Mouse (Mus musculus): ENCODE data around the gene H2-Oa.

H2-Oa gene

DNA sequence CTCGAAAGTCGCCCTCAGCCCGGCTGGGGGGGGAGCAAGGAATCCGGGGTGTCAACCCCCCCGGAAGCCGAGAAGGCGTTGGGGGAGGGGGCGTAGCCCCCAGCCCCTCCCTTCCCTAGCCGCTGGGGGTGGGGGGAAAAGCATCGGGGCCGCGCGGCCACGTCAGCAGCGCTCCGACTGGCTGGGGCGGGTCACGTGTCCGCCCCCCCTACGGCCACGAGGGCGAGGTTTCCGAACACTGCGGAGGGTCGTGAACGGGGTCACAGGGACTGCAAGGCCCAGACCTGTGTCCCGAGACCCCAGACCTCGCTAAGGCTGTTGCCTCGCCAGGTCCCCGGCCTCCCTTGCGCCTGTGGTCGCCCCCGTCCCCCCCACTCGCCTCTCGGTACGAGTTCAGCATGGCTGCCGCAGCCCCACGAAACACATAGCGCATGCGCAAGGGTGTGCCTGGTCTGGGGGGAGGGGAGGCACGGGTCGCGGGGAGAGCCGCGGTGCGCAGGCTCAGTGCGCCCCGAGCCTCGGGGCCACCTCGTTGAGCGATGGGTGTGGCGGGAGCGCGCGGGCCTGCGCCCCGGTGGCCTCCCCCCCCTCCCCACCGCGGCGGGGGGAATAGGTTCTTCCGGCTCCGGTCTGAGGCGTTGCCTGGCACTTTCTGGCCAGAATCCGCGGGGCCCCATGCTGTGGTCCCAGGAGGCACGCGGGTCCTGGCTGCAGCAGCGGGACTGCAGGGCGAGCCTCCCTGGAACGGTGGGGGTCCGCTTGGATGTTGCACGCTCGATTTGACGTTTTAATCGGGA is 30.2 kb downstream of the H2-Oa start, which contains the start of gene Brd2:
TSS of gene Brd2 (minus strand) at position 447 of the 797 bp plus-strand sequence.
- peak; percentile 97 for DNase-seq (ENCODE audit: low read depth)

DNA sequence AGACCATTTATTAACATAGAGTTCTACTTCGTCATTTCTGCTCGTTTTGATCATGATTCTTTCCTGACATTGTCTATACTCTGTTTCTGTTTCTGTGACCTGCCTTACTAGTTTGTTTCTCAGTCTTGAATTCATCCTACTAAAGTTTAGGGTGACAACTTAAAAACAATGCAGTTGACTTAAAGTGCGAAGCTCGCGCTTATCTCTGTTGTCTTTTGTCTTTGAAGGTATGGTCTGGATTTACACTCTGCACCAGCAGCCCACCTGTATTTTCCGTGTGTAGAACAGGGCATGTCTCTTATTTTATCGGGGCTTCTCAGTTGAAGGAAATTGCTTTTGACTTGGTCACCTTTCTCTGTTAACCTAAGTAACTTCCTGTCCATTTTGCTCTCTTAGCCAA is 31.0 kb downstream of the H2-Oa start:
- DNase-seq (ENCODE audit: low read depth) = no peak

DNA sequence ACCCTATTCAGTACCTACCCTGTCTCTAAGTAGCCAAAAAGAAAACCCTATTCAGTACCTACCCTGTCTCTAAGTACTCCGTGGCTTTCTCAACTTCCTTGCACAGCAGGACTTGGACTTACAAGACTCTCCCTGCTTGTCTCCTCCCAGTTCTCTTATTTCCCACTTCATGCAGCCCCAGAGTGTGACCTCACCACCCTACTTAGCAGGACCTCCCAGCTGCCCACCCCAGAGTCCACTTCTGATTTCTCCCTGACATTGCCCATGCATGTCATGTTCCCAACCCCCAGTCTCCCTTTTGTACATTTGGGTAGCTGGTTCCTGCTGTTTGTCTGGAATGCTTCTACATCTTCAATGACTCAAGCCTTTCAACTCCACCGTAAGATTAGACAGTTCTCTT is 31.4 kb downstream of the H2-Oa start:
- DNase-seq (ENCODE audit: low read depth) = peak; percentile 81

DNA sequence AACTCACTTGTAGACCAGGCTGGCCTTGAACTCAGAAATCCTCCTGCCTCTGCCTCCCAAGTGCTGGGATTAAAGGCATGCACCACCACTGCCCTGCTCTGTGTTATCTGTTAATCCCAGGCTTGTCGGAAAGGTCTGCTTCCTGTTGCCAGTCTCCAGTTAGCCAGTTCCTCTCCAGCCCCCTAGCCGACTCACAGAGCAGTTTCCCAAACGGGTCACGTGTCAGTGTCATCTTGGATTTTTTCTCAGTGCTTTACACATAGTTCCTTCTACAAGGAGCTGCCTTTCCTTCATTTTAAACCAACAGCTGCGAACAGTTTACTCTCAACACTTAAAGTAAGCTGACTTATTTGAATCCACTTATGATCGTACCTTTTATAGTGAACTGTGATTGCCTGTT is 32.5 kb downstream of the H2-Oa start:
- peak; percentile 92 for DNase-seq (ENCODE audit: low read depth)

DNA sequence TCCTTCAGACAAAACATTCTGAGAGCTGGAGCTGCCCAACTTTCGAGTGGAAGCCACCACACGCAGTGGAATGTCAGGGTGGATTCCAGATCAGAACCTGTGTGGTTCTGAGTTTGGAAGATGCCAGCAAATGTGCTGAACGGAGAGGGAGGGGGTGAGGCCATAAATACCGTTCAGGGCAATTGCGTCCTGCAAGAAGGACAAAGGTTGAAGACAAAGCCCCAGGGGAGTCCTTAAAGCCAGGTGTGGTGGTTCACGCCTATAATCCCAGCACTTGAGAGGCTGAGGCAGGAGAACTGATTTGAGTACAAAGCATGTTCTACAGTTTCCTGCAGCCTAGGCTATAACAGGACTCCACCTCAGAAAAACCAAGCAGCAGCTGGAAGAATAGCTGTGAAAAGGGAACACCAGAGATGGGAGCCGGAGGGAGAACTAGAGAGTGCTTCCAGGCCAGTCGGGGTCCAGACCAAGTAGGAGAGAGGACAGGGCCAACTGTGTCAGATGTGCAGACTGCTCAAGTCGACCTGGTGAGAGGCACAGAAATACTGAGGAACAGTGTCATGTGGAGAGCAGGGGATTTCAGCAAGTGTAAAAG is 34.8 kb downstream of the H2-Oa start:
- no peak for DNase-seq (ENCODE audit: low read depth)

DNA sequence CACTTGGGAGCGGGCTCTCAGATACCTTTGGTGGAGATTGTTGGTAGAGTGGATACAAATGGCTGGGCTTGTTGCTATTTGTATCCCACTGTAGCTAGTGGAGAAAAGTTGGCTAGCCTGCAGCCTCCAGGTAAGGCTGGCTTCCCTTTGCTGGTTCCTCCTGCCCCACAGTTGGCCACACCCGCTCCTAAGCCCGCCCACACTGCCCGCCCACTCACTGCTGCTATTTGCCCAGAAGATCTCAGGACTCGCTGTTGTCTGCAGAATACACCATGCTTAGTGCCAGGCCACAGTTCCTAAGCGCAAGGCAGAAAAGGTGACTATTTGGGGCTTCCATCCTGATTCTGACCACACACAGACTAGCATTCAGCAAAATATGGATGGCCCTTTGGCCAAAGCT is 35.3 kb downstream of the H2-Oa start:
- DNase-seq (ENCODE audit: low read depth) = peak; percentile 48

DNA sequence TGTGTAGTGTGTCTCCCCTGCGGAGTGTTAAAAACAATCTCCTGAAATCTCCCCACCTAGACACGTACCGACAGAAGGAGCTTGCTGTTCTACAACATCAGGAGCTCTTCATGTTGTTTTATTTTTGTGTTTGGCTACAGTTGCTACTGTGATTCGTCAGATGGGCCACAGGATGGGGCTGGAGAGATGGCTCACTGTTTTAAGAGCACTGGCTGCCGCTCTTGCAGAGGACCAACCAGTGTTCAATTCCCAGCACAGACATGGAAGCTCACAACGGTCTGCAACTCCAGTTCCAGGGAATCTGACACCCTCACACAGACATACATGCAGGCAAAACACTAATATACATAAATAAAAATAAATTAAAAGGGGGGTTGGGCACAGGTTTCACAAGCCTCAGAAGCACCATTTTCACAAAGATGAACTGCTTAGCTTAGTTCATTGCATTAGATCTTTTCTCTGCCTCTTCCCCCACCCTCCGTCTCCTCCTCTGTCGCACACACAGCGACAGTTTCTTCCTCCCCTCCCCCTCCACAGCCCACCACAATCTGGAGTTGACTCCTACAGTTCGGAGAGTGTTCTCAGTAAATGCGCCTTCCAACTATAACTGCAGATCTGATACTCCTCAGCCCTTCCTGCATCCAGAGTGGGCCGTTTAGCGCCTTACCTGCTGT is 36.3 kb downstream of the H2-Oa start:
- DNase-seq (ENCODE audit: low read depth) = no peak

DNA sequence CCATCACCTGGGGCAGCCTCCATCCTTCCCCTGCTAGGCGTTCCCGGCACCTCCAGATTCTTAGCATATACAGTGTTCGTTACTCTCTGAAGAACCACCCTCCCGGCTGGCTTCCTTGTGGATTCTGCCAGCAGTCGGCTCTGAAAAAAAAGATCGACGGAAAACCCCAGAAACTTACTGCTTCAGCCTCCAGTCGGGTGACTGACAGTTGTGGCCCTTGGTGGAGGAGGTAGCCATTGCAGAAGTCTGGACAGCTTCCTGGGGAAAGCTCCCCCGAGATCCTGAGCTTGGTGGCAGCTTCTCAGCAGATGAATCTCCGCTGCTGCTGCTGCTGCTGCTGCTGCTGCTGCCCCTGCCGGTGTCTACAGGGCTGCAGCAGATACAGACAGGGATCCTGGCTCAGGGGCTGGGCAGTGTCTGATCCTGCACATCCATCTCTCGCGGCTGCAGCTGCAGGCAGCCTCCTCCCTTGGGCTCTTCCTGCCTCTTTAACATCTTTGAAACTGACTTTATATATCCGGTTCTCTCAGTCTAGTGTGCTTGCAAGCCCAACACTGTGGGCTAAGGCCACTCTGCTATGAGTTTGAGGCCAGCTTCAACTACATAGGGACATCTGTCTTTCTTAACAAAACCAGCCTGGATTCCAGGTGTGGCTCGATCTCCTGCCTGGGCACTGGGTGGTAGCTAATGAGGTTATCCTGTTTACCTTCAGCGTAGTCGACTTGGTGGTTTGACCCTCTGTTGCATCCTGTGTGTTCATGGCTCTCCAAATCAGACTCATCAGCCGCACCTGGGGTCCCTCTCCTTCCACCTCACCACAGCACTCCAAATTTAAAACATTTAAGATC is 37.0 kb downstream of the H2-Oa start:
- DNase-seq (ENCODE audit: low read depth) = no peak

DNA sequence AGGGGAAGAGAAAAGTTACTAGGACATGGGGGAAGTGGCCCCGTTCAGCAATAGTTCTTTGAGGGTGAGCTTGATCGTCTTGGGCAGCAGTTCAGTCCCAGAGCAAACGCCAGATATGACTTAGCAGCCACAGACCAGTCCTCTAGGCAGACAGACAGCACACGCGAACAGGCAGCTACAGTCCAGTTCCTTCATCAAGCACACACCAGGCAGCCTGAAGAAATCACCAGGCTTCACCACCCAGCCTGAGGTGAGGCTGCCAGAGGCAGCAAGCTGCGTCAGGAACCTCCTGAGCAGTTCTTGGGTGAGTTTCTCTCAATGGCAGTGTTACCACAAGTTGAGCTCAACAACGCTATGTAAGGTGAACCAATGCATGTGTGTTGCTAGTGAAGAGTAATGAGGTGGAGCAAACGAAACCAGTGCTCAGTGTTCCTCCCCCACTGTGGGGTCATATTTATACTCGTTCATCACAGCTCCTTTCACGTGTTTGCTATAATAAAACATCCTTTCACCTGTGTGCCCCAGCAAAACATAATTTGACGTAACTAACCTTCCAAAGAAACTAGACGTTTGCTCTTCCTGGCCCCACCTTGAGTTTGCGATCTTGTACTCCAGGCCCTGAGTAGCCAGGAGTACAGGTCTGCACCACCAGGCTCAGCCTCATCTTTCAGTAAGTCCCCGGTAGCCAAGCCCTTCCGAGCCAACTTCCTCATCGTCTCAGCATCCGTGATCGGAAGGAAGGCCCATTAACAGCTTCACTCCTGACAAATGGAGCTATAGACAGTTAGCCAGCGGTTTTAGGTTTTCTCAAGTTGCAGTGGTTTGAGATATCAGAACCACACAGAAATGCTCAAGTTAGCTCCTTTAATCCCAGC is 38.2 kb downstream of the H2-Oa start:
- DNase-seq (ENCODE audit: low read depth) = no peak

DNA sequence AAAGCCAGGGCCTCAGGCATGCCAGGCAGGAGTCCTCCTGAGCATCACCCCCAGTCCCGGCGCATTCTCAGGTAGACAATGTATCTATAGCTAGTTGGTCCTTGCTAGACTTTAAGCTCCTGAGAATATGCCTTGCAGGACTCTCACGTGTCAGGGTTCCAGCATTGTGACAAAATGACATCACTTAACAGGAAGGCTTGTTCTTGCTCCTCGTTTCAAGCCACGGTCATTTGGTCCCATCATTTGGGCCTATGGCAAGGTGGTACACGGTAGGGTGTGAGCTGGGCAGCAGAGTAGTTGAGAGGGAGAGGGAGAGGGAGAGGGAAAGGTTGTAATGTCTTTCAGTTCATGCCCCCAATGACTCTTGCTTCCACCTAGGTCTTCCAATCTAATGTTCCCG is 39.8 kb downstream of the H2-Oa start:
- DNase-seq (ENCODE audit: low read depth) = no peak

DNA sequence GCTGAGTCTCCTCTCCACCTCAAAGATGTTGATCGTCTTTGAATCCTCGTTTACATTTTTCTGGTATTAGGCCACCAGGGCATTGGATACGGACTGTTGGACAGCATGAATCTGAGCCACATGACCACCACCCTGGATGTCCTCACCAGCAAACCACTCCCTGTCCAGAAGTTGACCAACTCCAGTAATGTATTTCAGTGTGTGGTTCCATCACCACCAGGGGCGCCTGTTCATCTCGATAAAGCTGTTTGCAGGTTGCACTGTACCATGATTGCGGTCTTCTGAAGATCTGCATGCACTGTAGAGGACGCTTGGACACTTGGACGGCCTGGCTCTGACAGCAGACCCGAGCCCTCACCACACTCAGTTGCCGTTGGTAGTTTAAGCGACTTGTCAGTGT is 41.1 kb downstream of the H2-Oa start:
- peak; percentile 62 for DNase-seq (ENCODE audit: low read depth)

DNA sequence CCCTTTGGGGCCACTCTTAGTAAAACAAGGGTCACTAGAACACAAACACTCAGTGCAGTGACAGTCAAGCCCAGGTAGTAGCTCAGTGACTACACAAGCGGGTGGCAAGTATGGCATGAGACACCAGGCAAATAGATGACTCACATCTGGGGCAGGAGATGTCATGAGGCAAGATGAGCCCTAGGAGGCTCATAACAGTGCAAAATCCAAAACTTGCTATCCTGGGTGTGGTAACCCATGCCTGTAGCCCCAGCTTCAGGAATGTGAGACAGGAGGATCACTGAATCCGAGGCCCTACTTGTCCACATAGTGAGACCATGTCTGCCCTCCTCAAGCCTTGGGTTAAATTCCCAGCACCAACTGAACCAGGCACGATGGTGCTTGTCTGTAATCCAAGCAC is 42.3 kb downstream of the H2-Oa start:
- peak; percentile 62 for DNase-seq (ENCODE audit: low read depth)

DNA sequence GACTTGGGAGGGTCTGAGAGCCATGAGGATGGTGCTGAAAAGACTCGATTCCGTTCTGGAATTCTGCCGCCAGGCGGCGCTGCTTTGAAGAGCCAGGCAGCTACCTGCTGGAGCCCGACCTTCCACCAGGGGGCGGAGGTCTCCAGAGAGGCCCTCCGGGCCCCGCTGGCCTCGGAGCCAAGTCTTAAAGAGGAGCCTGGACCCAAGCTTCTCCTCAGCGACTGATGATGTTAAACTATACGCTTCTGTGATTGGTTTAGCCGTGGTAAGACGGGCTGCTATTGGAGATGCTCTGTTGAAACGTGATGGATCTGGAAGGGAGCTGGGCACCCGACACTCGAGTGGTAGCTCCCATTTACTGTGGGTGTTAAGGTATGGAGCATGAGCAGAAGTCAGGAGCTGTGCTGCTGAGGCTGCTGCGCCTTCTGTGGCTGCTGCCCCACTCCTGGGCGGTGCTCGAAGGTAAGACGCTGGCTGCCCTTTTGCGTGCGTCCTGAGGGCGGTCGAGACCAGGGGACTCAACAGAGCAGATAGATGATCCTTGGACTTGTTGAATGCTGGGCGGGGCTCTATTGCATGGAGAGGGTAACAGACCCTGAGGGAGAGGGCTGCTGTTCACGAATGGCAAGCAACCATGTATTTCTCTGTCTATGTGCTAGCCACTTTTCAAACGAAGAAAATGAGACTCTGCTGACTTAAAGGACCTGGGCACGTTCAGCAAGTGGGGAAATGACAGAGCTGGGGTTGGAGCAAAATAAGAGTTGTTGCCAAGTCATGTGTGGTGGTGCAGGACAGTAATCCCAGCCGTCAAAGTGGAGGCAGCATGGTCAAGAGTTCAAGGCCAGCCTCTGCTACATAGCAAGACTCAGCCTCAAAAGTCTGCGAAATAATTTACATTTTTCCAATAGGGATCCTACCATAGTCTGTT is 43.4 kb downstream of the H2-Oa start:
- peak; percentile 100 for DNase-seq (ENCODE audit: low read depth)

DNA sequence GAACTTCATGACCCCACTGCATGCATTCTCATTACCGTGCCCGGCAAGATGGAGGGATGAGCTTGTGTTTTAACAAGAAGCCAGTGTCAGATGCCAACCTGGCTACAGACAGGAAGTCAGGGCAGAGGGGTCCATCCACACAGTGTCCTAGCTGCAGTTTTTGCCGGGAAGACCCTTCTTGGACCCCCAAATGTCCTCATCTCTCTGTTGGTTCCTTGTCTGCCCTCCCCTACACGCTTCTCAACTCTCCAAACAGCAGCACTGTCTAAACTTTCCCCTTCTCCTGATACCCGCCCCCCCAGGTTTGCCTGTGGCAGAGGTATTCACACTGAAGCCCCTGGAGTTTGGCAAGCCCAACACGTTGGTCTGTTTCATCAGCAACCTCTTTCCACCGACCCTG is 45.5 kb downstream of the H2-Oa start:
- no peak for DNase-seq (ENCODE audit: low read depth)

DNA sequence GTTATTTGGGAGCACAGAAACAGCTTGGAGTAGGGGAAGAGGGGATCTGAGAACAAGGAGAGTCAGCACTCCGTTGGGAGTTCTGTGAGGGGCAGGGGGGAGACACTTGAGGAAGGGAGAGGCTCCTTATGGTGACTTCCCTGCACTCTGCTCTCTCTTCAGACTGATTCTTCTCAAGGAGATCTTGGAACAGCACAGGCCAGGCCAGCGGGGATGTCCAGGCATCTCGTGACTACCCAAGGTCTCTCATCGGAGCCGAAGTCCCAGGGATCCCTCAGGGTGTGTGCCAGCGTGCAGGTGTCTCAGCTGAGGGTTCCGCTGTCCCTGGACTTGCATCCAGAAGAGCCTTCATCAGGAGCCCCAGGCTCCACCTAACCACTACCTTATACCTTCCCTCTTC is 46.5 kb downstream of the H2-Oa start:
- DNase-seq (ENCODE audit: low read depth) = no peak

DNA sequence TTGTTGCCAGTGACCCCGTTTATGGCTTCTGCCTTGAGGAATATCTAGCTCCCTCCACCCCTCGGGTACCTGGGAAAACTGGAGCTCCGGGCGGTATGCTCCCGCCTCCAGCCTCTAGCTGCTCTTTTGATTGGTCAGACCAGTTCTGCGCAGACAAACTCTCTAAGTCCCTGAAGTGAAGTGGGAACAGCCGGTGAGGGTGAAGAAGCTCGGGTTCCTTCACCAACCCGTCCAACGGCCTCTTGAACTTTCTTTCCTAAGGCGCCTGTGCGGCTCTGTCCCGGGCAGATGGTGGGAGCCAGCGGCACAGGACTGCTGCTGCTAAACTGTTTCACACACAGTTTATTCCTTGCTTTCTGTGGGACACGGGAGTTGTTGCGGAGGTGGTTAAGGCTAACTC is 47.3 kb downstream of the H2-Oa start:
- DNase-seq (ENCODE audit: low read depth) = no peak

DNA sequence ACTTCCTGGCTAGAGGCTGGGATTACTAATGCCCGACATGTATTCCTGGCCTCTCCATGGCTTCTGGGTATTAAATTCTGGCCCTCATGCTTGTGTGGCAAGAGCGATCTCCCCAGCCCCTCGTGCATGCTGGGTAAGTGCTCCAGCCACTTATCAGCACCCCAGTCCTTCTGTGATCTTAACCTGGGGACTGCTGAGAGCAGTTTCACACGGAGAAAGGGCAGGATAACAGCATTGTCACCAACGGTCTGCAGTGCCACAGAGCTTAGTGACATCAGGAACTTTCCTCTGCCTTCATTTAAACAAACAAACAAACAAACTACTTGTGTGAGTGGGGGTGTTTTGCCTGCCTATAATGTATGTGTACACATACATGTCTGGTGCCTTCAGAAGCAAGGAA is 48.1 kb downstream of the H2-Oa start:
- DNase-seq (ENCODE audit: low read depth) = no peak

DNA sequence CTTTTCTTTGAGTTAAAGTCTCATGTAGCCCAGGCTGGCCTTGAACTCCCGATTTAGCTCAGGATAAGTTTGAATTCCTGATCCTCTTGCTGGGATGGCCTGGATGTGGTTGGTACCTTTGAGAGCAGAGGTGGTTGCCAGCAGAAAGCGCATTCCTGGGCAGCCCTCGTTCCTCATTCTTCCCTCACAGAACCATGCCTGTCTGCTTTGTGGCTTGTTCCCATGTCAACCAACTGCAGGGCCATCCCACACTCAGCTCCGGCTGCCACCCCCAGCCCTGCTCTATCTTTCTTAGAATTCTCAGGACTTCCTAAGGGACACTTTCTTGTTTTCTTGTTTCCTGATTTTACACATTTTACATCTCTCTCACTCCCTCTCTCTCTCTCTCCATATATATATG is 49.3 kb downstream of the H2-Oa start:
- no peak for DNase-seq (ENCODE audit: low read depth)

DNA sequence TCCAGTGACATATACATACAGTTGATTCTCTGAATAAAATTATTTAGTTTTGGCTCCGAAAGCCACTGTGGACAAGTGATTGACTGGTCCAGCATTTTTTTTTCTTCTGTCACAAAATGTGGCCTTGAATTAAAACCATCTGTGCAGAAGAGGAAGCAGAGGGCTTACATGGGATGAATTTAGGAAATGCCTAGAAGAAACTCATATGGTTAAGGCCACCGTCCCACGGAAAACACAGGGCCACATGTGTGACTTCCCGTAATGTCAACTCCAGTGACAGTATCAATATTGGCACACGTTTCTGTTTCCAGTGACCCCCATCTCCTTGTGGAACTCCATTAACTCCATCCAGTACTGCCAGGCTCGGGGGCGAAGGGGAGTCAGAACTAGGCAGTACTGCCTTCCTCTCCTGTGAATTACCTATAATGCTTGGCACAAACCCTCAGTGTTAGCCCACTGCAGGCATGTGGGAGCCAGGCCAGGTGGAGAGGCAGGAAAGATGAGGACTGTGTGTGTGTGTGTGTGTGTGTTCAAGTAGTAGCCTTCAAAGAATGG is 50.4 kb downstream of the H2-Oa start:
- DNase-seq (ENCODE audit: low read depth) = peak; percentile 55

DNA sequence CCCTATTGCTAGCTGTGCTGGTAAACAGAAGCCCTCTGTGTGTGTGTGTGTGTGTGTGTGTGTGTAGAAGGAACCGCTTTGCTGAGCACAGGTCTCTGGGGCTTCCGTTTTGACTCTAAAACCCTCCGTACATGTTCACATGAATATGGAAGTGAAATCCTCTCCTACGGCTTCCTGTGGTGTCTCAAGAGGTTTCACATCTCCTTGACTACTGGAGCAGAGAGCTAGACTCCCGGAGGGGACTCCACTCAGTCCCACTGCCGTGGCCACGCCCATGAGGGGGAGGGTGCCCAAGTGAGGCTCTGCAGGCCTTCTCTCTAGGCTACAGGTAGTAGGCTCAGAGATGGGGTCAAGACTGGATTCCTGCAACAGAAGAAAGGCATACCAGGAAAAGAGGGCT is 50.9 kb downstream of the H2-Oa start, which contains the start of gene H2-DMb2:
TSS of gene H2-DMb2 (plus strand) at position 275 of the 400 bp plus-strand sequence.
- peak; percentile 85 for DNase-seq (ENCODE audit: low read depth)

Measured in 416B (cell line).